Mouse (Mus musculus) heart, postnatal 0 days (tissue): ENCODE measurements around the gene Vmn1r181. TPM values are rescaled to one million over a fixed set of nuclear protein-coding genes. Genes with fewer than 3 reads are reported as not detected.
"Not testable (repeated sequence)": the region's sequence is repeated elsewhere in the genome, so short reads cannot be mapped to it uniquely, and the experiment has no call there.

Experiments
- ATAC-seq: fragments of 200-750 bp; cut with Nextera tagmentation; 2 replicates; pipeline ENCODE4 v1.8.0; 2017; ENCODE audit warnings: low read depth, moderate number of reproducible peaks, moderate library complexity; ENCODE audit not compliant: insufficient read depth
- DNase-seq: peaks from one replicate; pipeline ENCODE4 v3.0.0-alpha.2; 2016; ENCODE audit warnings: low spot score
- H3K27ac ChIP-seq: fragments of 300-500 bp; sonication (generic); 2 replicates; pipeline ENCODE4 v1.5.1; 2014; ENCODE audit warnings: low read depth, mild to moderate bottlenecking
- H3K27me3 ChIP-seq: fragments of 300-500 bp; sonication (generic); 2 replicates; pipeline ENCODE4 v1.6.1; 2014; ENCODE audit warnings: low read length, mixed read lengths; ENCODE audit not compliant: control insufficient read depth, insufficient read depth
- H3K36me3 ChIP-seq: fragments of 300-500 bp; sonication (generic); replicated peaks from 2 replicates; pipeline ENCODE4 v1.6.1; 2014; ENCODE audit warnings: low read length, mixed read lengths; ENCODE audit not compliant: control insufficient read depth, insufficient read depth
- H3K4me1 ChIP-seq: fragments of 300-500 bp; sonication (generic); 2 replicates; pipeline ENCODE4 v1.6.1; 2014; ENCODE audit warnings: antibody characterized with exemption; ENCODE audit not compliant: control insufficient read depth, insufficient read depth
- H3K4me2 ChIP-seq: fragments of 300-500 bp; sonication (generic); 2 replicates; pipeline ENCODE4 v1.6.1; 2014; ENCODE audit warnings: low read depth, mild to moderate bottlenecking, low read length, moderate library complexity
- H3K4me3 ChIP-seq: fragments of 300-500 bp; sonication (generic); 2 replicates; pipeline ENCODE4 v1.5.1; 2014; ENCODE audit warnings: low read depth, low read length
- H3K9ac ChIP-seq: fragments of 300-500 bp; sonication (generic); replicated peaks from 2 replicates; pipeline ENCODE4 v1.6.1; 2014; ENCODE audit warnings: low read depth, low read length, mixed read lengths
- H3K9me3 ChIP-seq: fragments of 300-500 bp; sonication (generic); replicated peaks from 2 replicates; pipeline ENCODE4 v1.6.1; 2016; ENCODE audit warnings: low read length; ENCODE audit not compliant: control insufficient read depth
- CTCF ChIP-seq: IDR thresholded peaks from 2 replicates; pipeline ENCODE4 v1.5.1; 2016; ENCODE audit warnings: antibody characterized with exemption, control low read depth, low read depth
- EP300 ChIP-seq: IDR thresholded peaks from 2 replicates; pipeline ENCODE4 v1.6.1; 2016; ENCODE audit warnings: antibody characterized with exemption, low read depth
- WGBS: fragments of 180-500 bp; shearing (Covaris S2); extraction: QIAGEN DNeasy Blood & Tissue Kit; methylation state at CpG from one replicate; pipeline ENCODE4 v1.1.7; 2014; 5-methylcytosine and 5-hydroxymethylcytosine counted together
- polyA plus RNA-seq: library from polyadenylated mRNA; unstranded; fragments of >200 nt; fragmentation: Nextera tagmentation; extraction: Ambion mirVana; gene quantifications from 2 replicates; pipeline ENCODE4 v1.2.1, GENCODE M21; 2015
- total RNA-seq: library from RNA; depleted of rRNA; stranded (reverse); fragments of >200 nt; gene quantifications from 2 replicates; pipeline ENCODE4 v1.2.3, GENCODE M21; 2014; ENCODE audit warnings: low replicate concordance; rRNA removed

Vmn1r181 gene
- total RNA-seq, result not detected in 2 replicates
- polyA plus RNA-seq, result not detected in 2 replicates

DNA sequence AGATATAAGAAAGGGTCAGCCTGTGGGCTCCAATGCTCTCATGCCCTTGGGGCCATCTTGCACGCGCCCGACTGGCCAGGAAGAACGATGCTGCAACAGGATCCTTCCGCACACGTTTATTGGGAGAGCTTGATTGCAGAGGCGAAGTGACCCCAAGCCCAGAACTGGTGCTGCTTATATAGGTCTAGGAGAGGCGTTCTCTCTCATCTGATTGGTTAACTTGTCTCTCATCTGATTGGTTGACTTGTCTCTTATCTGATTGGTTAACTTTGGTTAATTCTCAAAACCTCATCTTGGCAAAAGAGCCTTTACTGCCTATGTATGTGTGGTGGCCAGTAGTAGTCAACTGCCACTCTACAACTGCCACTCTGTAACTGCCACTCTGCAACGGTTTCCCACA lies at the start of gene Vmn1r181:
TSS of gene Vmn1r181 (plus strand) at position 301 of the 400 bp plus-strand sequence.
- not testable (repeated sequence) for H3K36me3 ChIP-seq, DNase-seq, ATAC-seq, H3K4me3 ChIP-seq, H3K27me3 ChIP-seq, H3K4me2 ChIP-seq, H3K4me1 ChIP-seq, H3K9me3 ChIP-seq, H3K27ac ChIP-seq, H3K9ac ChIP-seq
- 65% methylated on average over 9 of the region's 9 CpGs for WGBS

DNA sequence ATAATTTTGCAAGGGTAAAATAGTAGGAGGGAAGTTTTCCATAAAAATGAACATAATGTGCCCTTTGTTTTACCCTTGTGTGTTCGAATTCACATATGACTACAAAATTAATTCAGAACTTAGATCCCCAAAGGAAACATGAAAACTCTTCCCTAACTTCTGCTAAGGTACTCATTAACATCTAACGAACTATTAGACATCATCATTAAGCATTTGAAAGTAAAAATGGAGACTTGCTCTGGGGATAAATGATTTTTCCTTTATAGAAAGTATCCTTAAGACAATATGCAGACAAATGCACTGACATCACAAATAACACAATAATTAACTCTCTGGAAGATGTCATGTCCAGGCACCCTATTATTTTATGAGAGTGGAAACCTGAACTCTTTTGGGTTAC lies 47.7 kb upstream of the Vmn1r181 start, which contains the start of gene Vmn1r179:
TSS of gene Vmn1r179 (plus strand) at position 301 of the 400 bp plus-strand sequence.
- no peak within 1 kb of the TSS for H3K4me3 ChIP-seq
- no peak within 1 kb of the TSS for H3K27ac ChIP-seq
- H3K9me3 ChIP-seq, result 0 out of 2 replicates have a peak, but pooled peaks cover 9% of the 10 kb centered on the region
- DNase-seq (no peak), ATAC-seq (no peak)
- H3K9ac ChIP-seq, result no peak within 1 kb of the TSS
- no peak within 1 kb of the TSS for H3K4me2 ChIP-seq
- H3K4me1 ChIP-seq, result no peaks in the 10 kb centered on the region
- H3K36me3 ChIP-seq, result no peaks in the 10 kb centered on the region
- 41% methylated on average over 2 of the region's 2 CpGs for WGBS
- no peaks in the 10 kb centered on the region for H3K27me3 ChIP-seq
- TF ChIP-seq EP300, result no peak
- no peak for TF ChIP-seq CTCF

DNA sequence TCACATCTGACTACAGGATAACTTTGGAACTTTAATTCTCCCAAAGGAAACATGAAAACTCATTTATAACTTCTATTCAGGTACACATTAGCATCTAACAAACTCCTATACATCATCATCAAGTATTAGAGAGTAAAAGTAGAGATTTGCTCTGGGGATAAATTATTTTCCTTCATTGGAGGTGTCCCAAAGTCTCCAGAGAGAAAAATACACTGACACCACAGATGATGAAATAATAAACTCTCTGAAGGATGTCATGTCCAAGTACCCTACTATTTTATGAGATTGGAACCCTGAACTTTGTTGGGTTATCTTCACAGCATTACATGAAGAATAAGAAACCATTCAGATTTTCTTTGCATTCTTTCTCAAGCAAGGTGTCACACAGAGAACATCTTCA lies 24.1 kb upstream of the Vmn1r181 start, which contains the start of gene Vmn1r180:
TSS of gene Vmn1r180 (plus strand) at position 301 of the 400 bp plus-strand sequence.
- Histone ChIP-seq H3K27me3 (no peaks in the 10 kb centered on the region), H3K9ac (no peak within 1 kb of the TSS), H3K36me3 (no peaks in the 10 kb centered on the region), H3K27ac (no peak within 1 kb of the TSS), H3K4me1 (no peaks in the 10 kb centered on the region), H3K4me2 (no peak within 1 kb of the TSS), H3K4me3 (no peak within 1 kb of the TSS), H3K9me3 (no peaks in the 10 kb centered on the region; the same call in 1 of the 2 replicates)
- ATAC-seq (no peak), DNase-seq (no peak)
- TF ChIP-seq EP300 (no peak), CTCF (no peak)

DNA sequence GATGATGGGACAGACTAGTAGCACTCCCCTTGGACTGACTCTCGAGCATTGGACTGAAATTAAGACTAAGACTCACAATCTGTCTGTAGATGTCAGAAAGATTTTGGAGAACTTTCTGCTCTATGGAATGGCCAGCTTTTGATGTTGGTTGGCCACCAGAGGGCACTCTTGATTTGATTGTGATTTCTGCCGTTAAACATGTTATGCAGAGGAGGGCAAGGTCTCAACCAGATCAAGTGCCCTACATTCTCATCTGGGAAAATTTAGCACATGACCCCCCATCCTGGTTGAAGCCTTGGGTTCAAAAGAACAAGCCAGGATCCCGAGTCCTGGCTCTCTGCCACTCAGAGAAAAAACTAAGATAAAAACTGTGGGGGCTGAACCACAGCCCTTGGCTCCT lies 6.4 kb upstream of the Vmn1r181 start:
- not testable (repeated sequence) for ATAC-seq, H3K4me1 ChIP-seq, H3K4me3 ChIP-seq, H3K36me3 ChIP-seq, H3K9ac ChIP-seq, H3K27ac ChIP-seq, H3K4me2 ChIP-seq, H3K27me3 ChIP-seq, DNase-seq
- H3K9me3 ChIP-seq, result peaks cover 13% of the 10 kb centered on the region
- WGBS, result 37% methylated on average over 3 of the region's 3 CpGs

DNA sequence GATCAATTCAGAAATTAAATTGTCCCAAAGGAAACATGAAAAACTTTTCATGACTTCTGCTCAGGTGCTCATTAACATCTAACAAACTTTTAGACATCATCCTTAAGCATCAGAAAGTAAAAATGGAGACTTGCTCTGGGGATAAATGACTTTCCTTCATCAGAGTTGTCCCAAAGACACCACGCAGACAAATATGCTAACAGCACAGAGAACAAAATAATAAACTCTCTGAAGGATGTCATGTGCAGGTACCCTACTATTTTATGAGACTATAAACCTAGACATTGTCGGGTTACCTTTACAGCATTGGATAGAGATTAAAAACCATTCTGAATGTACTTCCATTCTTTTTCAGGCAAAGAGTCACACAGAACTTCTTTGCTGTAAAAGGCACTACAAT lies 27.0 kb downstream of the Vmn1r181 start, which contains the start of gene V1rd19:
TSS of gene V1rd19 (plus strand) at position 301 of the 400 bp plus-strand sequence.
- DNase-seq (no peak), ATAC-seq (no peak)
- Histone ChIP-seq H3K9ac (no peak within 1 kb of the TSS), H3K4me2 (no peak within 1 kb of the TSS), H3K4me1 (no peaks in the 10 kb centered on the region), H3K36me3 (no peaks in the 10 kb centered on the region), H3K27ac (no peak within 1 kb of the TSS), H3K9me3 (no peaks in the 10 kb centered on the region), H3K4me3 (no peak within 1 kb of the TSS), H3K27me3 (no peaks in the 10 kb centered on the region)
- TF ChIP-seq CTCF, result no peak
- TF ChIP-seq EP300, result no peak
- WGBS, result 49% methylated on average over 2 of the region's 2 CpGs

Other genes starting within 250 kb of the Vmn1r181 start
- gene Vmn1r174, start 222.3 kb upstream of the Vmn1r181 start, total RNA-seq, result not detected in 2 replicates
- gene Vmn1r174, start 222.3 kb upstream of the Vmn1r181 start, polyA plus RNA-seq, result not detected in 2 replicates
- not detected in 2 replicates for gene Vmn1r175, start 164.0 kb upstream of the Vmn1r181 start, total RNA-seq
- not detected in 2 replicates for gene Vmn1r175, start 164.0 kb upstream of the Vmn1r181 start, polyA plus RNA-seq
- gene Vmn1r176, start 137.2 kb upstream of the Vmn1r181 start, total RNA-seq, result not detected in 2 replicates
- gene Vmn1r176, start 137.2 kb upstream of the Vmn1r181 start, polyA plus RNA-seq, result not detected in 2 replicates
- not detected in 2 replicates for gene Vmn1r177, start 108.2 kb upstream of the Vmn1r181 start, total RNA-seq
- not detected in 2 replicates for gene Vmn1r177, start 108.2 kb upstream of the Vmn1r181 start, polyA plus RNA-seq
- gene Vmn1r178, start 82.6 kb upstream of the Vmn1r181 start, total RNA-seq, result not detected in 2 replicates
- not detected in 2 replicates for gene Vmn1r178, start 82.6 kb upstream of the Vmn1r181 start, polyA plus RNA-seq
- not detected in 2 replicates for gene Vmn1r179, start 47.6 kb upstream of the Vmn1r181 start, total RNA-seq
- gene Vmn1r179, start 47.6 kb upstream of the Vmn1r181 start, polyA plus RNA-seq, result not detected in 2 replicates
- gene Vmn1r180, start 24.0 kb upstream of the Vmn1r181 start, total RNA-seq, result not detected in 2 replicates
- gene Vmn1r180, start 24.0 kb upstream of the Vmn1r181 start, polyA plus RNA-seq, result not detected in 2 replicates
- gene V1rd19, start 27.1 kb downstream of the Vmn1r181 start, total RNA-seq, result not detected in 2 replicates
- gene V1rd19, start 27.1 kb downstream of the Vmn1r181 start, polyA plus RNA-seq, result not detected in 2 replicates
- not detected in 2 replicates for gene Vmn1r183, start 78.6 kb downstream of the Vmn1r181 start, total RNA-seq
- gene Vmn1r183, start 78.6 kb downstream of the Vmn1r181 start, polyA plus RNA-seq, result not detected in 2 replicates
- gene Zfp180, start 107.3 kb downstream of the Vmn1r181 start, total RNA-seq, result 10.3 and 19.5 TPM in 2 replicates
- 6.9 and 7.1 TPM in 2 replicates for gene Zfp180, start 107.3 kb downstream of the Vmn1r181 start, polyA plus RNA-seq
- gene Zfp112, start 137.7 kb downstream of the Vmn1r181 start, total RNA-seq, result 2.2 and 4.3 TPM in 2 replicates
- gene Zfp112, start 137.7 kb downstream of the Vmn1r181 start, polyA plus RNA-seq, result 3.8 and 3.9 TPM in 2 replicates
- 7.7 and 8.6 TPM in 2 replicates for gene Zfp235, start 159.6 kb downstream of the Vmn1r181 start, total RNA-seq
- 4.9 and 5.6 TPM in 2 replicates for gene Zfp235, start 159.6 kb downstream of the Vmn1r181 start, polyA plus RNA-seq
- 0.19 and 1.1 TPM in 2 replicates for gene Zfp114, start 200.4 kb downstream of the Vmn1r181 start, total RNA-seq
- 0.42 and 0.86 TPM in 2 replicates for gene Zfp114, start 200.4 kb downstream of the Vmn1r181 start, polyA plus RNA-seq
- gene Zfp111, start 236.8 kb downstream of the Vmn1r181 start, total RNA-seq, result 2.2 and 3.5 TPM in 2 replicates
- gene Zfp111, start 236.8 kb downstream of the Vmn1r181 start, polyA plus RNA-seq, result 2.4 and 2.7 TPM in 2 replicates